Comparison of ENCODE assay signal across 12 mouse cellular contexts in the genomic region with DNA sequence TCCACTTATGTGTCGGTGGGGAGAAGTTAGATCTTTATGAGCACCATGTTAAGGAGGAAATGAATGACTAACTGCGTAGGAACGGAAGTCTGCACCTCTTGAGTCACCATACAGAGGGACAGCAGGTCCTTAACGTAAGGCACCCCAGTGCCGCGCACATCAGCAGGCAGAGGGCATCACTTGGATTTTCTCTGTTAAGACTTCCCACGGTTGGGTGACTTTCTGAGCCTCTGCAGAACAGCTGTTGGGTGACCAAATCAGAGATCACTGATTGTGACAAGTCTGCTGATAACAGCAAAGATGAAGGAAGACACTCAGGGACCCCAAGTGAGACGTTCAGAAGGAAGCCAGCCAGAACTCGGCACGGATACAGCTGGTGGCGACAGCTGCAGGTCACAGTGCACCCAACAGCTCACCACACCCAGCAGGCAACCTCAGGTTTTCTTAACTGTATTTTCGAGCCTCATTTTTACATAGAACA. TPM values are rescaled to one million over a fixed set of nuclear protein-coding genes. Genes with fewer than 3 reads are reported as not detected.
A peak's percentile ranks its signal among the peaks of the same experiment; 100 is the strongest.
DNase-seq lines count a peak whose midpoint lies in the region; ATAC-seq and TF ChIP-seq lines count a peak whose summit lies in the region.
"Had no signal": no experiment of that assay in that cellular context is flagged by ENCODE, and none has a peak within 500 bp of the region (broad histone marks: within the 10 kb centered on the region; RNA-seq: fewer than 3 reads in every experiment).

No protein-coding gene starts in this region.

- H3K9me3 ChIP-seq in kidney, embryonic 14.5 days (ENCODE audit: control insufficient read depth, low read length), result no peaks in the 10 kb centered on the region
- H3K9me3 ChIP-seq: heart, embryonic 10.5 days; lung, embryonic 15.5 days had no signal

- TF ChIP-seq POLR2A in myocyte (IDR thresholded peaks at IDR 0.05; ENCODE audit: insufficient read length, low read depth), result no peak
- no peak for TF ChIP-seq POLR2A in kidney, adult 2 months (IDR thresholded peaks at IDR 0.05; ENCODE audit: low read depth, low read length)

- DNase-seq in spleen, postnatal 4 days (ENCODE audit: low spot score in 2 of 2), result peak; percentile 27 to 65
- DNase-seq in spleen, adult 18-20 months, result no peak
- DNase-seq in thymus, postnatal 4 days, result peak; percentile 65
- no peak for DNase-seq in gastrocnemius, postnatal 10 days
- DNase-seq in kidney, adult 2 months, result no peak
- DNase-seq: cerebellum, postnatal 36 days; kidney, adult 11 months had no signal

- no peaks in the 10 kb centered on the region for H3K4me1 ChIP-seq in kidney, embryonic 14.5 days (ENCODE audit: control insufficient read depth, insufficient read depth, low read length)
- H3K4me1 ChIP-seq in kidney, adult 2 months (ENCODE audit: control insufficient read depth, insufficient read depth, low read length), result no peaks in the 10 kb centered on the region; the same call in 1 of the 2 replicates
- H3K4me1 ChIP-seq: heart, embryonic 10.5 days; lung, embryonic 15.5 days had no signal

- ATAC-seq in common myeloid progenitor, adult 5-6 weeks (replicated peaks; ENCODE audit: low read depth, poor library complexity, severe bottlenecking), result peak; percentile 63
- ATAC-seq in kidney, embryonic 14.5 days (ENCODE audit: low FRiP score, low TSS enrichment), result no peak

- no peak overlapping the region for H3K4me3 ChIP-seq in myocyte
- no peak overlapping the region for H3K4me3 ChIP-seq in kidney, embryonic 14.5 days (ENCODE audit: low read length)
- no peak overlapping the region for H3K4me3 ChIP-seq in kidney, adult 2 months (ENCODE audit: insufficient read depth, low read depth, low read length)
- H3K4me3 ChIP-seq: heart, embryonic 10.5 days; lung, embryonic 15.5 days had no signal

- 71% methylated on average over 12 of the region's 12 CpGs for WGBS in kidney, embryonic 14.5 days
- WGBS in kidney, adult 2 months, result 59% methylated on average over 12 of the region's 12 CpGs

- no peak for TF ChIP-seq CTCF in kidney, adult 2 months (conservative IDR thresholded peaks at IDR 0.05; ENCODE audit: insufficient read depth, insufficient read length, low read depth, low read length)

- H3K36me3 ChIP-seq in myocyte (ENCODE audit: control insufficient read depth, insufficient read depth), result no peaks in the 10 kb centered on the region
- peaks cover 13% of the 10 kb centered on the region; the same call in 1 of the 2 replicates for H3K36me3 ChIP-seq in kidney, embryonic 14.5 days (ENCODE audit: control insufficient read depth, insufficient read depth, low read length)
- H3K36me3 ChIP-seq in kidney, adult 2 months (ENCODE audit: control insufficient read depth, insufficient read depth, low read length), result no peaks in the 10 kb centered on the region

- H3ac ChIP-seq in myocyte (ENCODE audit: control insufficient read depth, insufficient read length), result no peak overlapping the region

- no peaks in the 10 kb centered on the region for H3K27me3 ChIP-seq in myocyte (ENCODE audit: control insufficient read depth, insufficient read depth, insufficient read length)
- H3K27me3 ChIP-seq in kidney, embryonic 14.5 days (ENCODE audit: control insufficient read depth, insufficient read depth, low read length), result no peaks in the 10 kb centered on the region
- no peaks in the 10 kb centered on the region for H3K27me3 ChIP-seq in kidney, adult 2 months (replicated peaks; ENCODE audit: control insufficient read depth, insufficient read depth, low read length)
- H3K27me3 ChIP-seq: lung, embryonic 15.5 days had no signal

- H3K9ac ChIP-seq in kidney, embryonic 14.5 days (ENCODE audit: low read depth, low read length), result no peak overlapping the region
- H3K9ac ChIP-seq: lung, embryonic 15.5 days had no signal

- no peak overlapping the region for H3K4me2 ChIP-seq in myocyte (ENCODE audit: low read depth)
- H3K4me2 ChIP-seq in kidney, embryonic 14.5 days (replicated peaks; ENCODE audit: low read depth, low read length), result no peak overlapping the region
- H3K4me2 ChIP-seq: lung, embryonic 15.5 days had no signal

- no peak overlapping the region for H3K27ac ChIP-seq in kidney, embryonic 14.5 days (ENCODE audit: low read depth, low read length)
- H3K27ac ChIP-seq in kidney, adult 2 months (ENCODE audit: insufficient read depth, low read depth, low read length), result no peak overlapping the region
- H3K27ac ChIP-seq: heart, embryonic 10.5 days; lung, embryonic 15.5 days had no signal

- no peaks in the 10 kb centered on the region for H3K79me2 ChIP-seq in myocyte (ENCODE audit: control insufficient read depth, insufficient read depth)

TF ChIP-seq in myocyte, 11 proteins besides CTCF, POLR2A, EP300 and RAD21:
- peak; percentile 43 to 86 (median 85) for TF ChIP-seq MYOG (IDR thresholded peaks at IDR 0.05; ENCODE audit: control insufficient read depth in 1 of 3, insufficient read depth in 1 of 3, insufficient read length in 2 of 3, low read depth in 2 of 3)
- no peak for TF ChIP-seq CEBPB (IDR thresholded peaks at IDR 0.05; ENCODE audit: insufficient read depth, poor library complexity, severe bottlenecking)
- no peak for TF ChIP-seq USF1 (IDR thresholded peaks at IDR 0.05; ENCODE audit: low read depth)
- TF ChIP-seq TCF3 (IDR thresholded peaks at IDR 0.05; ENCODE audit: insufficient read length, low read depth), result peak; percentile 79
- TF ChIP-seq MYOD1 (IDR thresholded peaks at IDR 0.05; ENCODE audit: control insufficient read depth in 1 of 3, insufficient read length in 2 of 3, low read depth in 2 of 3), result peak in 2 of 3 experiments; percentile 62 to 81

RNA-seq across cellular contexts. Expression of a gene that starts 24.6 kb away (rescaled TPM):
- total RNA-seq in common myeloid progenitor, adult 5-6 weeks (2017), result 13.7 and 19.9 TPM in 2 replicates
- polyA plus RNA-seq in myocyte (2012; fragmentation: generic; extraction: Trizol), result 31.2 TPM
- 10 to 100 TPM; 20.9 to 23.5 TPM for total RNA-seq in gastrocnemius, postnatal 10 days (2021)
- 32.4 and 41.5 TPM in 2 replicates for polyA plus RNA-seq in kidney, embryonic 14.5 days (2014; fragmentation: Nextera tagmentation; extraction: Ambion mirVana)
- polyA plus RNA-seq in kidney, adult 2 months (2012; rRNA removed), result 31.0 and 36.1 TPM in 2 replicates

RNA-seq across cellular contexts. Expression of a gene that starts 26.4 kb away (rescaled TPM):
- 1,072 and 1,492 TPM in 2 replicates for total RNA-seq in common myeloid progenitor, adult 5-6 weeks (2017)
- polyA plus RNA-seq in myocyte (2012; fragmentation: generic; extraction: Trizol), result 1.1 TPM
- 10 to 100 TPM; 11.2 to 17.2 TPM for total RNA-seq in gastrocnemius, postnatal 10 days (2021)
- polyA plus RNA-seq in kidney, embryonic 14.5 days (2014; fragmentation: Nextera tagmentation; extraction: Ambion mirVana), result 5.7 and 9.2 TPM in 2 replicates
- 20.8 and 34.2 TPM in 2 replicates for polyA plus RNA-seq in kidney, adult 2 months (2012; rRNA removed)

RNA-seq across cellular contexts. Expression of a gene that starts 48.4 kb away (rescaled TPM):
- total RNA-seq in common myeloid progenitor, adult 5-6 weeks (2017), result 280 and 283 TPM in 2 replicates
- polyA plus RNA-seq in myocyte (2012; fragmentation: generic; extraction: Trizol), result 33.2 TPM
- 10 to 100 TPM; 32.1 to 37.8 TPM for total RNA-seq in gastrocnemius, postnatal 10 days (2021)
- polyA plus RNA-seq in kidney, embryonic 14.5 days (2014; fragmentation: Nextera tagmentation; extraction: Ambion mirVana), result 23.4 and 36.3 TPM in 2 replicates
- polyA plus RNA-seq in kidney, adult 2 months (2012; rRNA removed), result 6.8 and 9.3 TPM in 2 replicates

Comparison
In these comparisons a context has a peak if more than half of its experiments do, and no peak if none do; other contexts are left out.
1. DNase-seq: peak in spleen, postnatal 4 days (2 of 2) and thymus, postnatal 4 days (single experiment); none in spleen, adult 18-20 months (0 of 2), gastrocnemius, postnatal 10 days (single experiment) and kidney, adult 2 months (single experiment).